Mouse (Mus musculus) cerebellum, postnatal 14 days (tissue): Measurements from ENCODE around the gene Cd7.

Source experiments
- DNase-seq, 2 experiments: peaks; one replicate each; pipeline ENCODE4 v3.0.0; 2021; ENCODE audit warnings: mixed read lengths in 2 of 2

Cd7 gene

DNA sequence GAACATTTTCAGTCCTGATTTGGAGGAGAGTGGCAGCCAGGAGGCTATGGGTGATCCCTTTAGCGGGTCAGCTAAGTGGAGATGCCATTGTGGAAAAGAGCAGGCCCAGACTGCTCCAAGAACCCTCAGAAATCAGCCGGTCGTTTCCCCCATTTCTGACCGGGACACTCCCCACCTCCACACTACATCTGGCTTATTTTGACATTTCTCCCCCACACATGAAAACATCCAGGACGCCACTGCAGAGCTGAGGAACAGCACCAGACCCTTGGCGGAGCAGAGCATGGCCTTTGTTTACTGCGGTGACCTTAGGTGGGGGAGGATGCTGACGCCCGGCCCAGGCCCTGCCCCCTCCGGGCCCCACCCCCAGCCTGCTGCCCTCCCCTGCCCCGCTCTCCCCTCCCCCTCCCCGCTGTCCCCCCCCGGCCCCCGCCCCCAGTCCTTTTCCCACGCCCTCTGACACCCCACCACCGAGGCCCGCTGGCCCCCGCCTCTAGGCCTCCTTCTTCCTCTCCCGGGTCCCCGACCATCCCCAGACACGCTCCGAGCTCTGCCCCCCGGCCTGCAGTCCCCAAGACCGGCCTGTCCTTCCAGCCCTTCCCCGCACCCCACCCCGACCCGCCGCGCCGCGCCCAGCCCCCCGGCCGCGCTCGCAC, 49.0 kb downstream of the Cd7 start:
- DNase-seq: peak; percentile 37 to 58

DNA sequence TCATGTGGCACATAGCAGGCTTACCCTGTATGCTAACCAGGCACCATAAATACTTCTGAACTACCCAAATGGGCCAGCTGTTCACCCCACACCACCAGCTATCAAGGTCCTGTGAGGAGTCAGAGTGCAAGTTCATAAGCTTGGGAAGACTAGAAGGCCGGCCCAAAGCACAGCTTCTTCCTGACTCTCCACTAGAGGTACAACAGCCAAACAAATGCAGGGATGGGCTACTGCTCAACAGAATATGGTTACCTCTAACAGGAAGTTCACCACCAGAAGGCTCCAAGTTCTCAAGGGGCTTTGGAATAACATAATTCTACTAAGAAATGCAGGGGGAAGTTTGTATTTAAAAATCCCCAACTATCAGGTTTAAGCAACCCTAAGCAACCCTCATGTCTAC, 49.7 kb downstream of the Cd7 start:
- DNase-seq: peak in 1 of 2 experiments; percentile 9

DNA sequence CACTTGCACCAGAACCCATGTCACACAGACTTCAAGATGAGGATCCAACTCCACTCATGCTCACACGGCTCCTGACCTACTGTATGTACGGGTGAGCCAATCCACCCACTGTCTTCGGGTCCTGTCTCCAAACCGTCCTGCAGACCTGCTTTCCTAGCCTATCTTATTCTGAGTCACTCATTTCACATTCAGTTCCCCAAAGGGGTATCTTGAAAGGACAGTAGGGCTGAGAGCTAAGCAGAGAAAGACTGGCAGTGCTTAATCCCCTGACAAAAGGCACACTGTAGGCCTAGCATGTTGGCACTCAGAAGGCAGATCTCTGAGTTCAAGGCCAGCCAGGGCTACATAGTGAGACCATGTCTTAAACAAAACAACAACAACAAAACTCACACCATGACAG, 50.8 kb downstream of the Cd7 start:
- no peak for DNase-seq

DNA sequence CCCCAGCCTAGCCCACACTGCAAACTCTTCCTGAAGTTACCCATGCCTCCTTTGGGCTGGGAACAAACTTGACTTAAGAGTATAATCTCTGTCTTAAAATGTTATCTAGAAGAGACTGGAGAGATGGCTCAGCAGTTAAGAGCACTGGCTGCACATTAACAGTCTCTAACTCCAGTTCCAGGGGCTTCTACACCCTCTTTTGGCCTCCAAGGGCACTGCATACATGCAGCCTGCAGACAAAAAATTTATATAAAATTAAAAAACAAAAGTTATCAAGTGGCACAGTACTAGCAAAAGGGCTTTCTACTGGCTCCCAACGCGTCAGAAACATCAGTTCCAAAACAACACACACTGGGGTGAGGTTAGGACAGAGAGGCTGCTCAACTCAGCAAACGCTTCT, 51.6 kb downstream of the Cd7 start:
- no peak for DNase-seq
